Mouse (Mus musculus): ENCODE data around the gene Rad9a. TPM values are rescaled to one million over a fixed set of nuclear protein-coding genes. Genes with fewer than 3 reads are reported as not detected.

Gene Rad9a
- polyA plus RNA-seq, 1 experiment from 2014 or later, result 33.5 TPM

GRCm38 (mm10) chr19:4183689-4184088 is 17.8 kb downstream of the Rad9a start:
- no peak for ATAC-seq (ENCODE audit: insufficient number of reproducible peaks, insufficient read depth, low FRiP score, low read depth)
- 83% methylated on average over 2 of the region's 2 CpGs for WGBS
- Histone ChIP-seq H3K27me3 (ENCODE audit: control insufficient read depth, insufficient read depth, low read length) (no peaks in the 10 kb centered on the region), H3K4me2 (replicated peaks; ENCODE audit: low read depth, low read length) (no peak overlapping the region), H3K9ac (replicated peaks; ENCODE audit: low read depth, low read length) (no peak overlapping the region), H3K4me1 (ENCODE audit: control insufficient read depth, insufficient read depth, low read length) (peaks cover 9% of the 10 kb centered on the region), H3K27ac (ENCODE audit: low read length) (no peak overlapping the region), H3K4me3 (ENCODE audit: low read depth, low read length) (no peak overlapping the region), H3K36me3 (ENCODE audit: control insufficient read depth, insufficient read depth, low read length) (no peaks in the 10 kb centered on the region), H3K9me3 (ENCODE audit: control insufficient read depth, low read depth, low read length) (no peaks in the 10 kb centered on the region)

- WGBS, result 37% methylated on average over 3 of the region's 3 CpGs
- peaks cover 9% of the 10 kb centered on the region for H3K4me1 ChIP-seq (ENCODE audit: control insufficient read depth, insufficient read depth, low read length)
- H3K4me3 ChIP-seq (ENCODE audit: low read depth, low read length), result no peak overlapping the region
- no peaks in the 10 kb centered on the region for H3K36me3 ChIP-seq (ENCODE audit: control insufficient read depth, insufficient read depth, low read length)
- H3K27ac ChIP-seq (ENCODE audit: low read length), result no peak overlapping the region
- no peak for ATAC-seq (ENCODE audit: insufficient number of reproducible peaks, insufficient read depth, low FRiP score, low read depth)
- no peak overlapping the region for H3K4me2 ChIP-seq (replicated peaks; ENCODE audit: low read depth, low read length)
- no peaks in the 10 kb centered on the region for H3K9me3 ChIP-seq (ENCODE audit: control insufficient read depth, low read depth, low read length)
- no peaks in the 10 kb centered on the region for H3K27me3 ChIP-seq (ENCODE audit: control insufficient read depth, insufficient read depth, low read length)
- H3K9ac ChIP-seq (replicated peaks; ENCODE audit: low read depth, low read length), result no peak overlapping the region
Observed at GRCm38 (mm10) chr19:4181892-4182291, 19.6 kb downstream of the Rad9a start.

GRCm38 (mm10) chr19:4180411-4180810 is 21.1 kb downstream of the Rad9a start:
- Histone ChIP-seq H3K4me2 (replicated peaks; ENCODE audit: low read depth, low read length) (no peak overlapping the region), H3K4me3 (ENCODE audit: low read depth, low read length) (no peak overlapping the region), H3K4me1 (ENCODE audit: control insufficient read depth, insufficient read depth, low read length) (peaks cover 12% of the 10 kb centered on the region), H3K27me3 (ENCODE audit: control insufficient read depth, insufficient read depth, low read length) (no peaks in the 10 kb centered on the region), H3K9ac (replicated peaks; ENCODE audit: low read depth, low read length) (no peak overlapping the region), H3K9me3 (ENCODE audit: control insufficient read depth, low read depth, low read length) (no peaks in the 10 kb centered on the region), H3K36me3 (ENCODE audit: control insufficient read depth, insufficient read depth, low read length) (no peaks in the 10 kb centered on the region), H3K27ac (ENCODE audit: low read length) (no peak overlapping the region)
- 86% methylated on average over 7 of the region's 7 CpGs for WGBS
- ATAC-seq (ENCODE audit: insufficient number of reproducible peaks, insufficient read depth, low FRiP score, low read depth), result no peak

GRCm38 (mm10) chr19:4175368-4175947 is 26.0 kb downstream of the Rad9a start, which contains the start of gene Carns1:
Gene Carns1 (minus strand): TSS chr19:4175479.
- WGBS, result 2% methylated on average over 11 of the region's 11 CpGs
- H3K9ac ChIP-seq (replicated peaks; ENCODE audit: low read depth, low read length), result no peak within 1 kb of the TSS
- H3K4me1 ChIP-seq (ENCODE audit: control insufficient read depth, insufficient read depth, low read length), result peaks cover 11% of the 10 kb centered on the region; the same call in 1 of the 2 replicates
- H3K27me3 ChIP-seq (ENCODE audit: control insufficient read depth, insufficient read depth, low read length), result no peaks in the 10 kb centered on the region
- no peaks in the 10 kb centered on the region for H3K9me3 ChIP-seq (ENCODE audit: control insufficient read depth, low read depth, low read length)
- no peak within 1 kb of the TSS for H3K27ac ChIP-seq (ENCODE audit: low read length)
- no peaks in the 10 kb centered on the region for H3K36me3 ChIP-seq (ENCODE audit: control insufficient read depth, insufficient read depth, low read length)
- peak; percentile 54; the same call in 1 of the 2 replicates for ATAC-seq (ENCODE audit: insufficient number of reproducible peaks, insufficient read depth, low FRiP score, low read depth)
- H3K4me3 ChIP-seq (ENCODE audit: low read depth, low read length), result peak within 1 kb of the TSS; percentile 3; the same call in 1 of the 2 replicates
- H3K4me2 ChIP-seq (replicated peaks; ENCODE audit: low read depth, low read length), result peak within 1 kb of the TSS; percentile 42

- no peak overlapping the region for H3K4me3 ChIP-seq (ENCODE audit: low read depth, low read length)
- ATAC-seq (ENCODE audit: insufficient number of reproducible peaks, insufficient read depth, low FRiP score, low read depth), result no peak
- 63% methylated on average over 11 of the region's 11 CpGs for WGBS
Observed at GRCm38 (mm10) chr19:4172925-4173324, 28.5 kb downstream of the Rad9a start.

GRCm38 (mm10) chr19:4171393-4172290 is 29.8 kb downstream of the Rad9a start:
- WGBS, result 55% methylated on average over 13 of the region's 13 CpGs
- no peaks in the 10 kb centered on the region for H3K27me3 ChIP-seq (ENCODE audit: control insufficient read depth, insufficient read depth, low read length)
- no peak overlapping the region for H3K9ac ChIP-seq (replicated peaks; ENCODE audit: low read depth, low read length)
- H3K9me3 ChIP-seq (ENCODE audit: control insufficient read depth, low read depth, low read length), result no peaks in the 10 kb centered on the region
- ATAC-seq (ENCODE audit: insufficient number of reproducible peaks, insufficient read depth, low FRiP score, low read depth), result no peak
- no peak overlapping the region for H3K4me3 ChIP-seq (ENCODE audit: low read depth, low read length)
- H3K36me3 ChIP-seq (ENCODE audit: control insufficient read depth, insufficient read depth, low read length), result no peaks in the 10 kb centered on the region
- peaks cover 18% of the 10 kb centered on the region; the same call in 1 of the 2 replicates for H3K4me1 ChIP-seq (ENCODE audit: control insufficient read depth, insufficient read depth, low read length)
- H3K4me2 ChIP-seq (replicated peaks; ENCODE audit: low read depth, low read length), result no peak overlapping the region
- H3K27ac ChIP-seq (ENCODE audit: low read length), result no peak overlapping the region

More at GRCm38 (mm10) chr19:4172925-4173324, 28.5 kb downstream of the Rad9a start:
- Histone ChIP-seq H3K9me3 (ENCODE audit: control insufficient read depth, low read depth, low read length) (no peaks in the 10 kb centered on the region), H3K9ac (replicated peaks; ENCODE audit: low read depth, low read length) (no peak overlapping the region), H3K27me3 (ENCODE audit: control insufficient read depth, insufficient read depth, low read length) (no peaks in the 10 kb centered on the region), H3K36me3 (ENCODE audit: control insufficient read depth, insufficient read depth, low read length) (no peaks in the 10 kb centered on the region), H3K4me2 (replicated peaks; ENCODE audit: low read depth, low read length) (no peak overlapping the region), H3K4me1 (ENCODE audit: control insufficient read depth, insufficient read depth, low read length) (peaks cover 18% of the 10 kb centered on the region; the same call in 1 of the 2 replicates), H3K27ac (ENCODE audit: low read length) (no peak overlapping the region)

GRCm38 (mm10) chr19:4170723-4171392 is 30.6 kb downstream of the Rad9a start:
- H3K27ac ChIP-seq (ENCODE audit: low read length), result no peak overlapping the region
- H3K4me2 ChIP-seq (replicated peaks; ENCODE audit: low read depth, low read length), result no peak overlapping the region
- WGBS, result 91% methylated on average over 10 of the region's 10 CpGs

GRCm38 (mm10) chr19:4169810-4170209 is 31.7 kb downstream of the Rad9a start:
- H3K27ac ChIP-seq (ENCODE audit: low read length), result peak overlapping the region; percentile 87
- H3K4me1 ChIP-seq (ENCODE audit: control insufficient read depth, insufficient read depth, low read length), result peaks cover 7% of the 10 kb centered on the region; the same call in 1 of the 2 replicates
- 11% methylated on average over 26 of the region's 27 CpGs for WGBS
- no peaks in the 10 kb centered on the region for H3K9me3 ChIP-seq (ENCODE audit: control insufficient read depth, low read depth, low read length)
- peak overlapping the region; percentile 39 for H3K4me3 ChIP-seq (ENCODE audit: low read depth, low read length)
- no peaks in the 10 kb centered on the region for H3K27me3 ChIP-seq (ENCODE audit: control insufficient read depth, insufficient read depth, low read length)
- ATAC-seq (ENCODE audit: insufficient number of reproducible peaks, insufficient read depth, low FRiP score, low read depth), result peak; percentile 23
- peak overlapping the region; percentile 89 for H3K4me2 ChIP-seq (replicated peaks; ENCODE audit: low read depth, low read length)
- H3K9ac ChIP-seq (replicated peaks; ENCODE audit: low read depth, low read length), result peak overlapping the region; percentile 75
- no peaks in the 10 kb centered on the region for H3K36me3 ChIP-seq (ENCODE audit: control insufficient read depth, insufficient read depth, low read length)

More at GRCm38 (mm10) chr19:4170723-4171392, 30.6 kb downstream of the Rad9a start:
- no peak for ATAC-seq (ENCODE audit: insufficient number of reproducible peaks, insufficient read depth, low FRiP score, low read depth)
- Histone ChIP-seq H3K9ac (replicated peaks; ENCODE audit: low read depth, low read length) (no peak overlapping the region), H3K36me3 (ENCODE audit: control insufficient read depth, insufficient read depth, low read length) (no peaks in the 10 kb centered on the region), H3K4me3 (ENCODE audit: low read depth, low read length) (no peak overlapping the region), H3K9me3 (ENCODE audit: control insufficient read depth, low read depth, low read length) (no peaks in the 10 kb centered on the region), H3K27me3 (ENCODE audit: control insufficient read depth, insufficient read depth, low read length) (no peaks in the 10 kb centered on the region), H3K4me1 (ENCODE audit: control insufficient read depth, insufficient read depth, low read length) (peaks cover 17% of the 10 kb centered on the region; the same call in 1 of the 2 replicates)

Data from stomach, embryonic 14.5 days (tissue).